Mouse (Mus musculus): Measurements from ENCODE around the gene Cpt1c.

The Cpt1c gene

DNA sequence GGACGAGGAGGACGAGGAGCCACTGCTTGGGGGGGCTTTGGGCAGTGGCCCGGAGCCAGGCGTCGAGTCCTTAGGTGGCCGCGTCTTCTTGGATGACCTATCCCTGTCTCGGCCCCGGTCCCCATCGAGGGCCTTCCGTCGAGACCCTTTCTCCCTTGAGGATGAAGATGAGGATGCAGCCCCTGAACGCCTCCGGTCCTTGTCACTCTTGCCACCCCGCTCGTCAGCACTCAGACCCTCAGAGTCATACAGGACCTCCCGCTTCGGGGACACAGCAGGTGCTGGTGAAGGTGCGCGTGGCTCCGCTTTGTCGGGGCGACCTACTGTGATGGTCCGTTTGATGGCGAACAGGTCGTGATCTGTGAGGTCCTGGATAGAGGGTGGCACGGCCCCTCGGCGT is 32.5 kb upstream of the Cpt1c start:
- peaks cover 15% of the 10 kb centered on the region for H3K36me3 ChIP-seq (ENCODE audit: control insufficient read depth, insufficient read depth, low read length, poor library complexity, severe bottlenecking)
- DNase-seq (ENCODE audit: low read depth, low spot score) = no peak
- no peaks in the 10 kb centered on the region for H3K27me3 ChIP-seq (ENCODE audit: control insufficient read depth, insufficient read depth, low read length, poor library complexity, severe bottlenecking)

DNA sequence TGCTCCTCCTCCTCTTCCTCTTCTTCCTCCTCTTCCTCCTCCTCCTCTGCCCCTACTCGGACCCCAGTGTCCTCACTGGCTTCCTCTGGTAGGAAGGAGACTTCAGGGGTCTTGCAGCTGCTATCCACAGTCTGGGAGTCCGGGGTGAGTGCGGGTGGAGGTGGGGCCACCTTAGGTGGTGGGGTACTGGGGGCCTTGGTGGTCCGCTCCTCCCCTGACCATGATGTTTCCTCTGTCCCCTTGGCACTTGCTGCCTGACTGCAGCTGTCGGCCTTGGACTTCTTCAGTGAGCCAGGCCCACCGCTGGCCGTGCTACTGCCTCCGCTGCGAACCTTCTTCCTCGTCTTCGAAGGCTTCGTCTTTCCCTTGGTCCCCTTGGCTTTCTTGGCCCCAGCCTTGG is 31.9 kb upstream of the Cpt1c start:
- no peak for DNase-seq (ENCODE audit: low read depth, low spot score)
- H3K27me3 ChIP-seq (ENCODE audit: control insufficient read depth, insufficient read depth, low read length, poor library complexity, severe bottlenecking) = no peaks in the 10 kb centered on the region

DNA sequence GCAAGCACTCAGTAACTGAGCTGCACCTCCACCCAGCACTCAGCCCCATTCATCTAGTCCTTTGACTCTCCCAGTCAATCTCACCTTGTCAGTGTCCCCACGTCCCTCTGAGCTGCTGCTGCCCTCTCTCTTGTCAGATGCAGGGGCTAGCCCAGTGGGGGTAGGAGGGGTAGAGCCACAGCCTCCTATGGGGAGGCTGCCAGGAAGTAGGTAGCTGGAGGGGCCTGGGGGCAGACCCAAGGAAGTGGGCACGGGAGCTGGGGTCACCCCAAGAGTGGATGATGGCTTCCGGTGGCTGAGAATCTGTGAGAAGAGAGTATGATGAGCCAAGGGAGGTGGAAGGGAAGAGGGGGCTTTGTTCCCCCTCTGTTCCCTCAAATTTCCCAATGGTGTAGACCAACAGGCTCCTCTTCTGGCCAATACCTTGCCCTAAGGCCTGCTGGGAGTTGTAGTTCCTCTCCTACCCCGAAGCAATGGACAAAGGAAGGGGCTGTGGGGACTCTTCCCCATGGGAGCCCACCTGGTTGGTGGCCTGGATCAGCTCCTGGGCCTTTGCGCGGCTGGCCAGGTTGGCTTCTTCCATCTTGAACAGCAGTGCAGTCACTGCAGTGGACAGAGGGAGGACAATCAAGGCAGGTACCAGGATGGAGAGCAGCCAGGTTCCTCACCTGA is 30.8 kb upstream of the Cpt1c start:
- H3K36me3 ChIP-seq (ENCODE audit: control insufficient read depth, insufficient read depth, low read length, poor library complexity, severe bottlenecking) = peaks cover 19% of the 10 kb centered on the region
- H3K27me3 ChIP-seq (ENCODE audit: control insufficient read depth, insufficient read depth, low read length, poor library complexity, severe bottlenecking) = no peaks in the 10 kb centered on the region
- DNase-seq (ENCODE audit: low read depth, low spot score) = no peak

More for the DNA sequence above, 31.9 kb upstream of the Cpt1c start:
- H3K36me3 ChIP-seq (ENCODE audit: control insufficient read depth, insufficient read depth, low read length, poor library complexity, severe bottlenecking) = peaks cover 17% of the 10 kb centered on the region

DNA sequence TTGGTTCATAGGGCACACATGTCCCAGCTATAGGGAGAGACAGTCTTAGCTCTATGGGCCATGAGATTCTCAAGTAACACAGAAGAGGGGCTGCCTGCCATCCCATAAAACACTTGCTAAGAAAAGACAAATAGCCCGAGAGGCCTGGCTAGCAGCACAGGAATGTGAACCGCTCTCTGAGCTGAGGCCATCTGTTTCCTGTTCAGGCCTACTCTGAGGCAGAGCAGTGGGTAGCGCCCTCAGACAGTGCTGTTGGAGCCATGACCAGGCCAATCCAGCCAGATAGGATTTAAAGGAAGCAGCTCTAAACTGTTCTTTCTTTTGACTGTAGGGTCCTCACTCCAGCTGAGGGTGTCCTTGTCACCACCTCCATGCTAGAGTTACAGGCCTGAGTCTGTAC is 29.9 kb upstream of the Cpt1c start:
- Histone ChIP-seq H3K27me3 (ENCODE audit: control insufficient read depth, insufficient read depth, low read length, poor library complexity, severe bottlenecking) (no peaks in the 10 kb centered on the region), H3K36me3 (ENCODE audit: control insufficient read depth, insufficient read depth, low read length, poor library complexity, severe bottlenecking) (peaks cover 24% of the 10 kb centered on the region)
- no peak for DNase-seq (ENCODE audit: low read depth, low spot score)

DNA sequence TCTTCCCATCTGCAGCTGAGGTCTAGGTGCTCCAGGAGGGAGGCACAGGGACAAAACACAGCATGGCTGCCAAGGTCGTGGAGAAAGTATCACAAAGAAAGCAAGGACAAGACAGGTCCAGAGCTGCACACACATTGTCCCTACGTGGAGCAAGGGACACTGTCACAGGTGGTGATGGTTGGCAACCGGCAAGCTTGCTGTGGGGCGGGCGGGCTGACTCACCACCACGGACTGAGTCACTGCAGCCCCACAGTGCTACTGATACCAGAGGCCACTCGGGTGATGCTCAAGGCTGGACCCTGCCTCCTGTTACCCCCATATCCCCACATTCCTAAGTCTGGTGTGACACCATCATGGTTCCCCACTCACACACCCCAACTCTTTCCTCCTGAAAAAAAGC is 27.8 kb upstream of the Cpt1c start:
- no peak for DNase-seq (ENCODE audit: low read depth, low spot score)
- H3K27me3 ChIP-seq (ENCODE audit: control insufficient read depth, insufficient read depth, low read length, poor library complexity, severe bottlenecking) = no peaks in the 10 kb centered on the region
- peaks cover 23% of the 10 kb centered on the region for H3K36me3 ChIP-seq (ENCODE audit: control insufficient read depth, insufficient read depth, low read length, poor library complexity, severe bottlenecking)

DNA sequence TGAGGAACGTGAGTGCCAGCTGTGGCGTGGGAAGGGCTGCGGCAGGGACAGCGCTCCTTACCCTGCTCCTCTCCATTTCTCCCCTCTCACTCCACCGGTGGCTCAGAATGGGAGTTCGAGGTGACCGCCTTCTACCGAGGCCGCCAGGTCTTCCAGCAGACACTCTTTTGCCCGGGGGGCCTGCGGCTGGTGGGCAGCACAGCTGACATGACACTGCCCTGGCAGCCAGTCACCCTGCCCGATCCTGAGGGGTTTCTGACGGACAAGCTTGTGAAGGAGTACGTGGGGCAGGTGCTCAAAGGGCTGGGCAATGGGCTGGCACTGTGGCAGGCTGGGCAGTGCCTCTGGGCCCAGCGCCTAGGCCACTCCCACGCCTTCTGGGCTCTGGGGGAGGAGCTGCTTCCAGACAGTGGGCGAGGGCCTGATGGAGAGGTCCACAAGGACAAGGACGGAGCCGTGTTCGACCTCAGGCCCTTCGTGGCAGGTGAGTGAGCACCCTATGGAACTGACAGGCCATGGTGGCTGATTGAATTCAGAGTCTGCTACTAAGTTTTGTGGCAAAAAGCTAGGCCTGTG is 26.0 kb upstream of the Cpt1c start:
- peaks cover 14% of the 10 kb centered on the region for H3K36me3 ChIP-seq (ENCODE audit: control insufficient read depth, insufficient read depth, low read length, poor library complexity, severe bottlenecking)
- no peaks in the 10 kb centered on the region for H3K27me3 ChIP-seq (ENCODE audit: control insufficient read depth, insufficient read depth, low read length, poor library complexity, severe bottlenecking)
- no peak for DNase-seq (ENCODE audit: low read depth, low spot score)

DNA sequence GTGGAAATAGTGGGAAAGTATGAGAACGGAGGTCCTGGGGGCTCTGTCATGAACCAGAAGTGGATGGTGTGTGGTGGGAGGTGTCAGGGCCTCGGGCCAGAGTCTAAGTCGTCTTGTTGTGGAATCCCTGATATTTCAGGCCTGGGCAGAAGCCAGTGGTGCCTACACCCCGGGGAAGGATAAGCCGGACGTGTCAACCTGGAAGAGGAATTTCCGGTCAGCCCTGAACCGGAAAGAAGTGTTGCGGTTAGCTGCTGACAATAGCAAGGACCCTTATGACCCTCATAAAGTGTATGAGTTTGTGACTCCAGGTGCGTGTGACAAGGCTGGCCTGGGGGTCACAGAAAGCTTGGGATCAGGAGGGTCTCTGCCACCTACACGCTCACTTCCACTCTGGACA is 25.1 kb upstream of the Cpt1c start:
- H3K27me3 ChIP-seq (ENCODE audit: control insufficient read depth, insufficient read depth, low read length, poor library complexity, severe bottlenecking) = no peaks in the 10 kb centered on the region
- peaks cover 13% of the 10 kb centered on the region for H3K36me3 ChIP-seq (ENCODE audit: control insufficient read depth, insufficient read depth, low read length, poor library complexity, severe bottlenecking)
- DNase-seq (ENCODE audit: low read depth, low spot score) = no peak

DNA sequence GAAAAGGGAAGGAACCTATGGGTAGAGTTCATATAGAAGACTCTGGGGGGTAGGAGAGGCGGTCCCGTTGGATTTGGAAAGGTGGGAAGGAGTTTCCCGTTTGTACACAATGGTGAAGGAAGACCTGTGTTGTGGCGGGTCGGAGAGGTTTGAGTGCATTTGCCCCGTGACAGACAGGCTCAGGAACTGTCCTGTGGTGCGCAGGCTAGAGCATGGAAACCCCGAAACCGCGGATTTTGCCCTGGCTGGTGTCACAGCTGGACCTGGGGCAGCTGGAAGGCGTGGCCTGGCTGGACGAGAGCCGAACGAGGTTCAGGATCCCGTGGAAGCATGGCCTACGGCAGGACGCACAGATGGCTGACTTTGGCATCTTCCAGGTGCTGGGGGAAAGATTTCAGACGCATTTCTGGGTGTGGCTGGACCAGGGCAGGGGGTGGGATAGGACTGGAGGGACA is 23.9 kb upstream of the Cpt1c start, which contains the start of gene Bcl2l12:
Gene Bcl2l12, minus strand, starts transcription at position 212 of the 455 bp plus-strand sequence.
- peaks cover 12% of the 10 kb centered on the region for H3K36me3 ChIP-seq (ENCODE audit: control insufficient read depth, insufficient read depth, low read length, poor library complexity, severe bottlenecking)
- no peaks in the 10 kb centered on the region for H3K27me3 ChIP-seq (ENCODE audit: control insufficient read depth, insufficient read depth, low read length, poor library complexity, severe bottlenecking)
- no peak for DNase-seq (ENCODE audit: low read depth, low spot score)

DNA sequence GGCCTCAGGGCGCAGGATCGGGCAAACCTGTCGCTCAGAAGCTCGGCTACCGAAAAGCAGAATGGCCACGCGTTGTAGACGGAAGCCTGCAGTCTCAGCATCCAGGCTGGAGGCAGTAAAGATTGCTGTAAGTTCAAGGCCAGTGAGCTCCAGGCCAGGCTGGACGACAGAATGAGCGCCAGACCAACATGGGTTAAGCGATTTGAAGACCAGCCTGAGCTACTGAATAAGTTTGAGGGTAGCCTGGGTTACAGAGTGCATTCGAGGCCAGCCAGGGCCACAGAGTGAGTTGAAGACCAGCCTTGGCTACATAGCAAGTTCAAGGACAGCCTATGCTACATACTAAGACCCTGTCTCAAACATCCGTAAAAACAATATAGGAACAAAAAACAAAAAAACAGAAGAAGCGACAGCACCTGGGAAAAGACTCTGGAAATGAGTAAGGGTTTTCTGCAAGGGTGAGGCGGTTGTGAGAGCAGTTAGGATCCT is 23.3 kb upstream of the Cpt1c start:
- Histone ChIP-seq H3K27me3 (ENCODE audit: control insufficient read depth, insufficient read depth, low read length, poor library complexity, severe bottlenecking) (no peaks in the 10 kb centered on the region), H3K36me3 (ENCODE audit: control insufficient read depth, insufficient read depth, low read length, poor library complexity, severe bottlenecking) (peaks cover 12% of the 10 kb centered on the region)
- no peak for DNase-seq (ENCODE audit: low read depth, low spot score)

DNA sequence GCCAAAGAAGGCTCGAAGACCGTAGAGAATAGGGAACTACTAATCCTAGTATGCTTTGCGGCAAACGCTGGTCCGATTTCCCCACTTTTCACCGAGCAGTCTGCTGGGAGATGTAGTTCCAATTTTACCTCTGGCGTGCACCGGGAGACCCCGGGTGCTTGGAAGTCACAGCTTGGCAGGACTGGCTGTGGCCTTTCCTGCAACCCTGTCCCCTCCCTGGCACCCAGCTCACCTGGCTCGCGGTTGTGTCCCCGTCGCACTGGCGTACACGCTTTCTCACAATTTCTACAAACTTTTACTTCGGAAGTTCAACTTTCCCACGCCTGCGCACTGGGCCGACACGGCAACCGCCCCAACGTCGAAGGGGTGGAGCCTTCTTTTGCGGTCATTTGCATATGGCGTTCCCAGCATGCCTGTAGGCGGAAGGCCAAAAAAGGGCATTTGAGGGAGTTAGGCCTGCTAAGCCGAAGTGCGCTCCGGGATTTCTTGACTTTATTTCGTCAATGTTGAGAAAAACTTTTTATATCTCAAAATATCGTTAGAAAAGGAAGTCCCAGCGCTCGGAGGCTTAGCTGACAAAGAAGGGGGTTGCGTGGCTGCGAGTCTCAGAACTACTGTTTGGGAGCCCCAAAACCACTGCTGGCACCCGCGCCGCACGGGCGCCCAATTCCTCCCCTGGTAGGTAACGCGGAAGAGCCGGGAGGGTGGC is 22.7 kb upstream of the Cpt1c start, which contains the start of gene Irf3:
Gene Irf3, plus strand, starts transcription at position 418 of the 709 bp plus-strand sequence.
- no peaks in the 10 kb centered on the region for H3K27me3 ChIP-seq (ENCODE audit: control insufficient read depth, insufficient read depth, low read length, poor library complexity, severe bottlenecking)
- peaks cover 12% of the 10 kb centered on the region for H3K36me3 ChIP-seq (ENCODE audit: control insufficient read depth, insufficient read depth, low read length, poor library complexity, severe bottlenecking)
- peak; percentile 98 for DNase-seq (ENCODE audit: low read depth, low spot score)

DNA sequence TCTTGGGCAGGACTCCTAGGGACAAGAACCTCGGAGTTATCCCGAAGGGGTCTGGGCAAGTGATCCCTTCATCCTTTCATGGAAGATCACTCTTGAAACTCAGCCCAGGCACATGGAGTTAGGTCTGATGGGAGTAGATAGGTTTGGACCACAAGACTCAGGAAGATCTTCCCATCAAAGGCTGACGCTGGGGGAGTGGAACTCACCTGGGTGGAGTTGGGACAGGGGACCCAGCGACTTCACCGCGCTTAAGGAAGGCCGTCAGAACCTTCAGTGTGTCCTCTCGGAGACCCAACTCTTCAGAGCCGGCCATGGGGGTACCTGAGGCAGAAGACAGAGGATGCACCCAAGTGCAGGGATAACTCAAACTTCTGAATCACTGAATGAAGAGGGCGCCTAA is 22.0 kb upstream of the Cpt1c start:
- H3K36me3 ChIP-seq (ENCODE audit: control insufficient read depth, insufficient read depth, low read length, poor library complexity, severe bottlenecking) = peaks cover 10% of the 10 kb centered on the region
- H3K27me3 ChIP-seq (ENCODE audit: control insufficient read depth, insufficient read depth, low read length, poor library complexity, severe bottlenecking) = no peaks in the 10 kb centered on the region
- DNase-seq (ENCODE audit: low read depth, low spot score) = no peak

DNA sequence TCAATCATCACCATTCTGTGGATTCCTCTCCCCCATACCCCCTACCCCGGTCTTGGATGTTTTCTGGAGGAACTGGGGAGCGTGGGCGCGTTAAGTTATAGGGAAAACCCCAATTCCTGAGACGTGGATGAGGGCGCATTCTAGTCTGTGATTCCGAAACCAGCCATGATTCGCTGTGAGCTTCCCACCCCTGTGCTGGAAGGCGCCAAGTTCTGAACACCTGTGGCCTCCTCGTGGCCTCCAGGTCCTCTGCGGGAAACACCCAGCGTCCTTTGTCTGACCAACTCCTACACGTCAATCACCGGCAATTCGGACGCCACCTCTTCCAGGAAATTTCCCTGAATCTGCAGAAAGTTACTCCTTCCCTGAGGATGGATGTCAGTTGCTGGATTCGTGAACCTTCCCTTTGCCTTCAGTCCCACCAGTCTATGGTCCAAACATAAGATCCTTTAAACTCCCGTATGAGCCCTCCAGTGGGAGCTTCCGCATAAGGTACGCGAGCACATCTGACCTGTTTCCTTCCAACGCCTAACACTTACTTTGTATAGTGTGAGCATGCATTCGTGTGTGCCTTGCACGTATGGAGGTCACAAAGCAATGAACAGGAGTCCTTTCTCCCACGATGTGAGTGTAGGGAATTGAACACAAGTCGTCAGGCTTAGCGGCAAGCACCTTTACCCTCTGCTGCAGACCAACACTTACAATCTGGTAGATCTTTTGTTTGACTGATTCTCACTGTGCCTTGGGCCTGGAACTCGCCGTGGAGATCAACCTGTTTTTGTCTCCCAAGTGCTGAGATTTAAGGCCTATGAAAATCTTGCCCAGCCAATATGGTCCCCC is 12.4 kb upstream of the Cpt1c start:
- H3K27me3 ChIP-seq (ENCODE audit: control insufficient read depth, insufficient read depth, low read length, poor library complexity, severe bottlenecking) = no peaks in the 10 kb centered on the region
- peaks cover 3% of the 10 kb centered on the region for H3K36me3 ChIP-seq (ENCODE audit: control insufficient read depth, insufficient read depth, low read length, poor library complexity, severe bottlenecking)
- DNase-seq (ENCODE audit: low read depth, low spot score) = peak; percentile 32

DNA sequence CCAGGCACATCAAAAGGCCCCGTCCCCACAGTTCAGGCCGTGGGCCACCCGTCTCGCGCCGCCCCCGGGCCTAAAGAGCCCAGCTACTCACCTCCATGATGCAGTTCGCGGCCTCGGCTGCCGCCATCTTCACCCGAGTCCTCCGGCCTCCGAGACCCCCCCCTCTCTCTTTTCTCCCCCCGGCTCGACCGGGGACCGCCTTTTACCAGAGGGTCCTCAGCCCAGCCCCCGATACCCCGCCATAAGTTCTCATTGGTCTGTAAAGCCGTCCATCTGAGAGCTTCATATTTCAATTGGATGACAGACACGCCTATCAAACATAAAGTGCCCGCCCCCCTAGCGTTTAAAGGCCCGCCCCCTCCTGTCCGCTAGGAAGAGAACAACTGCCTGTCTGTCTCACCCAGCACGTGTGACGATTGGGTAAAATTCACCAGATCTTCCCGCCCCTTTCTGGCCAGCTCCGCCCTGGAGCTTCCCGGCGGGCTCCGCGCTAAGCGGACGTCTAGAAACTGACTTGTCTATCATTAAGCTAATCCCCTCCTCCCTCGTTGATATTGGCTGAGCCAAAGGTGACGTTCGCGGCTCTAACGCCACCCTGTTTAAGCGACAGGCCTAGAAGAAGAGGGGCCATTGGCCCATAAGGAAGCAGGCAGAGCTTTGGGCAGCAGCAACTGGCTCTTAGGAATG is 11.7 kb upstream of the Cpt1c start, which contains the start of gene Prmt1:
Gene Prmt1, minus strand, starts transcription at position 377 of the 687 bp plus-strand sequence.
- H3K36me3 ChIP-seq (ENCODE audit: control insufficient read depth, insufficient read depth, low read length, poor library complexity, severe bottlenecking) = peaks cover under 1% of the 10 kb centered on the region
- peak; percentile 99 for DNase-seq (ENCODE audit: low read depth, low spot score)
- no peaks in the 10 kb centered on the region for H3K27me3 ChIP-seq (ENCODE audit: control insufficient read depth, insufficient read depth, low read length, poor library complexity, severe bottlenecking)

Measured in splenic B cell, adult 2 months (primary cell).